Mouse (Mus musculus): Measurements from ENCODE around the gene Wbp1l. TPM values are rescaled to one million over a fixed set of nuclear protein-coding genes. Genes with fewer than 3 reads are reported as not detected.
A peak's percentile ranks its signal among the peaks of the same experiment; 100 is the strongest.
"Not testable (repeated sequence)": the region's sequence is repeated elsewhere in the genome, so short reads cannot be mapped to it uniquely, and the experiment has no call there.

The Wbp1l gene
- total and polyA plus RNA-seq, 3 experiments, result 31.9 to 52.9 (median 41.5) TPM

DNA sequence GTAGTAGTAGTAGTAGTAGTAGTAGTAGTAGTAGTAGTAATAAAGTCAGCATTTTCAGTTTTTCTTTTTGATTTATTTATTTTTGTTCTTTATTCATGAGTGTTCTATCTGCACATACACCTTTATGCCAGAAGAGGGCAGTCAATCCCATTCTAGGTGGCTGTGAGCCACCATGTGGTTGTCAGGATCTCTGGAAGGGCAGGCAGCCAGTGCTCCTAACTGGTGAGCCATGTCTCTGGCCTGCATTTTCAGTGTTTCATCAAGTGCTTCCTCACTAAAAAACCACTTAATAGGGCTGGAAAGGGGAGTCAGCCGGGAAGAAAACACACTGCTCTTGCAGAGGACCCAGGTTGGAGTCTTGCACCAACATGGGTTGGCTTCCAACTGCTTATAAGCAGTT lies 36.8 kb upstream of the Wbp1l start:
- no peaks in the 10 kb centered on the region for H3K36me3 ChIP-seq (replicated peaks)
- H3K4me3 ChIP-seq (ENCODE audit: low read depth, low read length), result no peak overlapping the region
- H3K9me3 ChIP-seq (replicated peaks), result no peaks in the 10 kb centered on the region
- DNase-seq (ENCODE audit: low spot score) (peak; percentile 25), ATAC-seq (ENCODE audit: extremely low read depth, insufficient number of reproducible peaks, low FRiP score, poor library complexity, severe bottlenecking) (no peak)
- peaks cover 6% of the 10 kb centered on the region; the same call in 1 of the 2 replicates for H3K4me1 ChIP-seq (ENCODE audit: insufficient read depth, low read depth, low read length)
- peaks cover 6% of the 10 kb centered on the region; the same call in 1 of the 2 replicates for H3K27me3 ChIP-seq (ENCODE audit: insufficient read depth, low read length)
- TF ChIP-seq CTCF (IDR thresholded peaks at IDR 0.05; ENCODE audit: low read depth, low read length) (peak; percentile 16; the same call in 1 of the 2 replicates), GATA1 (IDR thresholded peaks at IDR 0.05; ENCODE audit: borderline replicate concordance, low read length) (no peak)

DNA sequence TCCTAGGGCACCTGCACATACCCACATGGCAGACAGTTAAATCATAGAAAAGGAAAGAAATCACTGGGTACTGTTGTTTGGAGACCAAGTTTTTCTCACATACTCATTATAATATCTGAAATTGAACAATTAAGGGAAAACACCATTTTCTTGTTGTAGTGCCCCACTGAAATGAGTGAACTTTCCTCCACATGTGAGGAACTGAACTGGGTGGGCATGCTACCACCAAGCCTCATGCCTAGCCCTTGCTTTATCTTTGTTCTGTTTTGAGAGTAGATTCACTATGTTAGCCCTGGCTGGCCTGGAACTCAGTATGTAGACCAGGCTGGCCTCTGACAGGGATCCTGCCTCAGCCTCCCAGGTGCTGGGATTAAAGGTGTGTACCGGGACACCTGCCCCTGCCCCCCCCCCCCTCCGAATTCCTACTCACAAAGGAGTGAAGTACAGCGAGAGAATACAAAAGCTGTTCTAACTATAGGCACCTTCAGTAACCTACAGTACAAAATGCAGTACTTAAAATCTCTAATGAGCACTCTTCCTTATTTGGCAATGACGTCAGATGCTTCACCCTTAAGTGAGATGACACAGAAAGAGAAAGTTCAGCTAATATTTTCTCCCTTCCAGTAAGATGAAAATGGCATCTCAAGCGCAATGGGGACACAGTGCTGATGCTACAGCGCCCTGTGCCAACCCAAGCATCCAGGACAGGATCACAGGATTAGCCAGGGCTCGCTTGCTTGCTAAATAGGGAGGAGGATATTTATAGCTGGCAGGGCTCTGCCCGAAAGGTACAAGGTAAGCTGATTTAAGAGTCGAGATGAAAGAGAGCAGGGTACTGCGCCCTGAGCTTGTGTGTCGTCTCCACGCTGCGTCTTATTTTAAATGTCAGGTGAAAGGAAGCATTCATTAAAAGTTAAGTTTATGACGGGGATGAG lies 36.0 kb upstream of the Wbp1l start:
- no peaks in the 10 kb centered on the region for H3K9me3 ChIP-seq (replicated peaks)
- ATAC-seq (ENCODE audit: extremely low read depth, insufficient number of reproducible peaks, low FRiP score, poor library complexity, severe bottlenecking) (no peak), DNase-seq (ENCODE audit: low spot score) (no peak)
- H3K4me1 ChIP-seq (ENCODE audit: insufficient read depth, low read depth, low read length), result peaks cover 6% of the 10 kb centered on the region; the same call in 1 of the 2 replicates
- no peaks in the 10 kb centered on the region for H3K36me3 ChIP-seq (replicated peaks)
- peaks cover 6% of the 10 kb centered on the region; the same call in 1 of the 2 replicates for H3K27me3 ChIP-seq (ENCODE audit: insufficient read depth, low read length)
- H3K4me3 ChIP-seq (ENCODE audit: low read depth, low read length), result no peak overlapping the region
- TF ChIP-seq CTCF (IDR thresholded peaks at IDR 0.05; ENCODE audit: low read depth, low read length) (no peak), TAL1 (conservative IDR thresholded peaks at IDR 0.05; ENCODE audit: low read depth, low read length) (no peak), GATA2 (IDR thresholded peaks at IDR 0.05; ENCODE audit: borderline replicate concordance, low read depth, low read length) (no peak), POLR2AphosphoS5 (IDR thresholded peaks at IDR 0.05; ENCODE audit: insufficient replicate concordance, low read depth, low read length) (no peak), GATA1 (IDR thresholded peaks at IDR 0.05; ENCODE audit: borderline replicate concordance, low read length) (no peak)

GRCm38 (mm10) chr19:46563603-46564002 lies 35.3 kb upstream of the Wbp1l start:
- TF ChIP-seq TAL1 (conservative IDR thresholded peaks at IDR 0.05; ENCODE audit: low read depth, low read length) (no peak), GATA1 (IDR thresholded peaks at IDR 0.05; ENCODE audit: borderline replicate concordance, low read length) (no peak), GATA2 (IDR thresholded peaks at IDR 0.05; ENCODE audit: borderline replicate concordance, low read depth, low read length) (no peak), POLR2AphosphoS5 (IDR thresholded peaks at IDR 0.05; ENCODE audit: insufficient replicate concordance, low read depth, low read length) (no peak), CTCF (IDR thresholded peaks at IDR 0.05; ENCODE audit: low read depth, low read length) (no peak)
- H3K4me3 ChIP-seq (ENCODE audit: low read depth, low read length), result no peak overlapping the region
- peaks cover 6% of the 10 kb centered on the region; the same call in 1 of the 2 replicates for H3K4me1 ChIP-seq (ENCODE audit: insufficient read depth, low read depth, low read length)
- no peaks in the 10 kb centered on the region for H3K36me3 ChIP-seq (replicated peaks)
- no peaks in the 10 kb centered on the region for H3K9me3 ChIP-seq (replicated peaks)
- ATAC-seq (ENCODE audit: extremely low read depth, insufficient number of reproducible peaks, low FRiP score, poor library complexity, severe bottlenecking) (no peak), DNase-seq (ENCODE audit: low spot score) (no peak)
- peaks cover 4% of the 10 kb centered on the region; the same call in 1 of the 2 replicates for H3K27me3 ChIP-seq (ENCODE audit: insufficient read depth, low read length)

GRCm38 (mm10) chr19:46564043-46564462 lies 34.8 kb upstream of the Wbp1l start:
- TF ChIP-seq POLR2AphosphoS5 (IDR thresholded peaks at IDR 0.05; ENCODE audit: insufficient replicate concordance, low read depth, low read length), result no peak
- TF ChIP-seq GATA2 (IDR thresholded peaks at IDR 0.05; ENCODE audit: borderline replicate concordance, low read depth, low read length), result no peak
- no peak for TF ChIP-seq TAL1 (conservative IDR thresholded peaks at IDR 0.05; ENCODE audit: low read depth, low read length)
- no peak for TF ChIP-seq CTCF (IDR thresholded peaks at IDR 0.05; ENCODE audit: low read depth, low read length)
- DNase-seq (ENCODE audit: low spot score), result no peak
- Histone ChIP-seq H3K27me3 (ENCODE audit: insufficient read depth, low read length) (peaks cover 1% of the 10 kb centered on the region; the same call in 1 of the 2 replicates), H3K9me3 (replicated peaks) (no peaks in the 10 kb centered on the region), H3K36me3 (replicated peaks) (no peaks in the 10 kb centered on the region), H3K4me3 (ENCODE audit: low read depth, low read length) (no peak overlapping the region), H3K4me1 (ENCODE audit: insufficient read depth, low read depth, low read length) (peaks cover 6% of the 10 kb centered on the region; the same call in 1 of the 2 replicates)
- no peak for ATAC-seq (ENCODE audit: extremely low read depth, insufficient number of reproducible peaks, low FRiP score, poor library complexity, severe bottlenecking)

GRCm38 (mm10) chr19:46571211-46571877 lies 27.5 kb upstream of the Wbp1l start:
- H3K9me3 ChIP-seq (replicated peaks); H3K27me3 ChIP-seq (ENCODE audit: insufficient read depth, low read length); H3K4me3 ChIP-seq (ENCODE audit: low read depth, low read length); DNase-seq (ENCODE audit: low spot score); ATAC-seq (ENCODE audit: extremely low read depth, insufficient number of reproducible peaks, low FRiP score, poor library complexity, severe bottlenecking); H3K36me3 ChIP-seq (replicated peaks): not testable (repeated sequence)
- peaks cover 32% of the 10 kb centered on the region for H3K4me1 ChIP-seq (ENCODE audit: insufficient read depth, low read depth, low read length)

DNA sequence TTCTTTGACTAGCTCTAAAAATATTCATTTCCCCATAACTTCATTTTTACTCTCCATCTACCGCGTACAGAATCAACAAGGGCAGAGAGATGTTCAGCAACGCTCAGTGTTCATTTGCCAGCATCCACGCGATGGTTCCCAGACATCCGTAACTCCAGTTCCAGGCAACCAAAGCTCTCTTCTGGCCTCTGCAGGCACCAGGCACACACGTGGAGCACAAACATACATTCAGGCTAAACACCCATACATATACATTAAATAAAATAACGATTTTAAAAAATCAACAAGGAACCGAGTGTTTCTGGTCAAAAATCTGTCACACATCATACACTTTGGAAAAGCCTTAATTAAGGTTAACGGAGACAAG lies 27.0 kb upstream of the Wbp1l start:
- Histone ChIP-seq H3K36me3 (replicated peaks) (no peaks in the 10 kb centered on the region), H3K4me1 (ENCODE audit: insufficient read depth, low read depth, low read length) (peaks cover 32% of the 10 kb centered on the region), H3K4me3 (ENCODE audit: low read depth, low read length) (no peak overlapping the region), H3K27me3 (ENCODE audit: insufficient read depth, low read length) (no peaks in the 10 kb centered on the region), H3K9me3 (replicated peaks) (no peaks in the 10 kb centered on the region)
- ATAC-seq (ENCODE audit: extremely low read depth, insufficient number of reproducible peaks, low FRiP score, poor library complexity, severe bottlenecking) (no peak), DNase-seq (ENCODE audit: low spot score) (no peak)
- TF ChIP-seq GATA2 (IDR thresholded peaks at IDR 0.05; ENCODE audit: borderline replicate concordance, low read depth, low read length), result no peak
- TF ChIP-seq GATA1 (IDR thresholded peaks at IDR 0.05; ENCODE audit: borderline replicate concordance, low read length), result no peak
- no peak for TF ChIP-seq POLR2AphosphoS5 (IDR thresholded peaks at IDR 0.05; ENCODE audit: insufficient replicate concordance, low read depth, low read length)
- TF ChIP-seq CTCF (IDR thresholded peaks at IDR 0.05; ENCODE audit: low read depth, low read length), result no peak
- TF ChIP-seq TAL1 (conservative IDR thresholded peaks at IDR 0.05; ENCODE audit: low read depth, low read length), result no peak

All from G1E (cell line).